Mouse (Mus musculus): ENCODE measurements at regions not wholly inside any gene's neighbourhood (a gene's known extent, or its start where the extent isn't known, plus 50 kb on each side); places are given as distances from the start of the nearest gene placed in this dataset.
"Not testable (repeated sequence)": the region's sequence is repeated elsewhere in the genome, so short reads cannot be mapped to it uniquely, and the experiment has no call there.

DNA sequence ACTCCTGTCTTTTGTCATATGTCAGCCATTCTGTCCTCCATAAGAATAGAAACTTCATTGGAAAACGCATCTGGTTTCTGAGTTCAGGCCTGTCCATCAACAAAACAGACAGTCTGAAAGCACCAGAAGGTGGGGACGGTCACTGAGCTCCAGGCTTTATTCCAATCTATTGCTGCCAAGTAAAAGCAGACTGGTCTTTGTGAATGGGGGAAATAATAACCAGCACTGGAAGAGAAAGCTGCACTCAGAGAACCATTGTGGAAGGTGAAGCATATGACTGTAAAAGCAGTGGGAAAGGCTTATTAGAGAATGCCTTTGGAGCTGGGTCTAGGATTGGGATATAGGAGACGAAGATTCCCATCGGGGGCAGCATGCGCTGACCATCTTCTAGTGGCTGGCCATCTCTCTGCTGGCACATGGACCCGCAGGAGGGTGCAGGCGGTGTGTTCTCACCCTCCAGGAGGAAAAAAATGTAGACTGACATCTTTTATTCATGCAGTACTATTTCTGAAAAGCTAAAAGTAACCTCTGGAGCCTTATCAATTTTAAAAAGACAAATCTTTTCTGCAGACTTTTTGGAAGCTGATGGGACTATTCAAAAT is 1638.0 kb downstream of the Car8 start:
- no peak for DNase-seq (ENCODE audit: low spot score in 2 of 2)

DNA sequence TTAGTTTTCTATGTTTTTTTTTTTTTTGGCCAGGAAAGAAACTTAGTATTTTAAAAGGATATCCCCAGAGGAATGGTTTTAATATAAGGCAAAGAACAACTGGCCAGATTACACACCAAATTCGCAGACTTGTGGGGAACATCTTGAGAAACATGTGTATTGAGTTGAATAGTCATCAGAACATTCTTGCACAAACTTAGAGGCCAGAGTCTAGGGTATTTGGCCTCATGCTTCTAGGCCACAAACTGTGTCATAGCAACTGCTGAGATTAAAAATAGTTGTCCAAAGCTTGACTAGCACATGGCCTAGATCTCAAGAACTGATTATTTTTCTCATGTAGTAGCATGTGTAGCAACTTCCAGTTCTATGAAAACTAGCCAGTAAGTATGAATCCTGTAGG is 1642.5 kb downstream of the Car8 start:
- DNase-seq (ENCODE audit: low spot score in 2 of 2), result no peak

GRCm38 (mm10) chr4:6592890-6593289 is 1646.0 kb downstream of the Car8 start:
- not testable (repeated sequence) for DNase-seq (ENCODE audit: low spot score in 2 of 2)

DNA sequence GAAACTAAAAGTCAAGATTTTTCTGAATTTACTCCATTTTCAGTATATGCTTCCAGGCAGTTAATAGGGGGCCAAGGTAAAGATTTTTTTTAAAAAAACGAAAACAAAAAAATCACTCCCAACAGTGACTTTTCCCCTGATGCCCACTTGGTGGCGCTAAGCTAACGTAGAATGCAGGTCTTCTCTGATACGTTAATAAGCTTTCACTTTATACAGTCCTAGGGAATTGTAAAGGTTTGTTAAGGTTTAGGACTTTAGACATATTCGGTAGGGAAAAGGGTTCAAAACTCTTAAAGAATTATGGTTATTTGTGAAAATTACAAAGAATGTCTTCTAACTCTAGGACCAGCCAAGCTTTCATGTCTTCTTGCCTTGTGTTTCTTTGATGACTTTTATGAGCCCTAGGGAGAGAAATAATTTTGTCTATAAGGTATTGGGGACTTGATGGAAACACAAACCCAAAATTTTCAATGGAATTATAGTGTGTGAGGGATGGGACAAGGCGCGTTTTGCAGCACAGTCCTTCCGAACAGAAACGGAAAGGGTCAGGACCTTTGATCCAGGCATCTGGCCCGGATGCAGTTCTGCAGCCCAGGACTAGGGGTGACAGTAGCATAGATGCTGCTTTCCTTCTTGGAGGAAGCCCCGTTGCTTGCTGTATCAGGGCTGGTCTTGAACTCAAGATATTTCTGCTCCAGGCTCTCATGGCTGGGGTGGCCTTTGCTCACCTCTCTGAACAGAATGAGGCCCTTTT is 1677.1 kb downstream of the Car8 start:
- peak in 1 of 2 experiments; percentile 24 for DNase-seq (ENCODE audit: low spot score in 2 of 2)

GRCm38 (mm10) chr4:6539626-6540025 is 1699.2 kb downstream of the Car8 start:
- DNase-seq (ENCODE audit: low spot score in 2 of 2), result no peak

DNA sequence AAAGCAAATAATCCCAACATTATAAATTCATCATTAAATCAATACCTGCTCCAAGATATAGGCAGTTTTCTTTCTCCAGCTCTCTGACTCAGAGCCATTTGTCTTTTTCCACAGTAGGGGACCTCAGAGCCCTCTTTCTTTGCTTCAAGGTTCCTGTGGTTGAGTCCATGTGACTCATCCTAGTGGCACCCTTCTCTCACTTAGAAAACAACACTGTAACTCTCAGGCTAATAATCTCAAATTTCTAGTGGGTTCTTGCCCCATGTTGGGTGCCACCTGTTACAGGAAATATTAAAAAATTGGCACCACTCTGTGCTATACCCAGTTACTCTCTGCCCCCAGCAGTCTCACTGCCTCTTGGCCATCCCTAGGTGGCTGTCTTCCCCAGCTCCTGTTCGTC is 1706.4 kb downstream of the Car8 start:
- no peak for DNase-seq (ENCODE audit: low spot score in 2 of 2)

DNA sequence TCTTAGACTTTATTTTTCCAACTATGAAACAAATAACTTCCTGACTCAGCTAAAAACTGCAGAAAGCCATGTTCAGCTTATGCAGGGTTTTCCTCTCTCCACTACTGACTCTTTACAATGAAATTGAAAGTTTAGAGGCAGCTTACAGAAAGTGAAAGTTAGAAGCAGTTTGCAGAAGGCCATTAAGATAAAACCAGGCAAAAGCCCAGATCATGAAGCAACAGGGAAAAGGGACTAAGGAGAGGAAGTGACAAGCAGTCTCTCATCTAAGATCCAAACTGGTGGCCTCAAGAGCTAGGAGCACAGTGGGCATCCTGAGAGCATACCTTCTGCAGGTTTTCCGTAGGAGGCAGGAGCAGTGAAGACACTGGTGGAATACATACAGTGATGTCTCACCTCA is 1721.2 kb downstream of the Car8 start:
- no peak for DNase-seq (ENCODE audit: low spot score in 2 of 2)

GRCm38 (mm10) chr4:6514823-6515222 is 1721.7 kb upstream of the Impad1 start:
- peak in 1 of 2 experiments; percentile 55 for DNase-seq (ENCODE audit: low spot score in 2 of 2)

DNA sequence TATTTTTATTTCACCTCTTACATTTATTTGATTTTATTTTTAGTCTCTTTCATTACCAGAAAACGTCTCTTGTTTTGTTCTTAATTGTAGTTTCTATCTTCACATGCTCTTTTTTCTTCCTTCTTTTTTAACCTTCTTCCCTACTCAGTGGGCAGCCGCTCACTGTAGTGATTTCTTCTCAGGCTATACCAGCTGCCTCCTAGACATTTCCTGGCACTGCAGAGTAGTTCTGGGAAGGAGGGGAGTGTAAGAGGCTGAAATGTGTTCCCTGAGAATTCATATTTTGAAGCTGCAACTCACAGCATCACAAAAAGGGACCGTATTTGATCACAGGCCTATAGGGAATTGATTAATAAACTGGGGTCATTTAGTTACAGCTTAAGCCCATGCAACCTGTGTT is 1720.5 kb upstream of the Impad1 start:
- no peak for DNase-seq (ENCODE audit: low spot score in 2 of 2)

GRCm38 (mm10) chr4:6512749-6513364 is 1719.7 kb upstream of the Impad1 start:
- peak; percentile 59 to 72 for DNase-seq (ENCODE audit: low spot score in 2 of 2)

DNA sequence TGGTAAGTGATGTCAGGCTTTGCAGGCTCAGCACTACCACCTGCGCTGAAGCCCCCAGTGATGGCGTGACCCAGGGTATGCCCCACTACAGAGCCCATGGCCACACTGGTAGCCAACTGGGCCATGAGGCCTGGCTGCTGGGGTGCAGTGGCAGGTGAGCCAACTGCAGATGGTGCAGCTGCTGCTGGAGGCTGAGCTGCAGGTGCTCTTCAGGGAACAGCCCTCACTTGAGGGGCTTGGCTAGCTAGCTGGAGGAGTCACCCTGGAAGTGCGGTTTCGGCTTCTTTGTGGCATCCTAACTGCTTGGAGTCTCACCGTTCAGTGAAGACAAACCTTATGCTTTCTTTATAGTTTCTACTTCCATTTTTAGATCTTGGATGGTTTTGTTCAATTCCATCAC is 1714.9 kb upstream of the Impad1 start:
- DNase-seq (ENCODE audit: low spot score in 2 of 2), result no peak

Data from gastrocnemius, postnatal 4 days (tissue).